Mouse (Mus musculus) limb, embryonic 13.5 days (tissue): Measurements from ENCODE around the gene Eif2b3. TPM values are rescaled to one million over a fixed set of nuclear protein-coding genes. Genes with fewer than 3 reads are reported as not detected.
A peak's percentile ranks its signal among the peaks of the same experiment; 100 is the strongest.

Experiments
- ATAC-seq: fragments of 200-750 bp; cut with Nextera tagmentation; 2 replicates; pipeline ENCODE4 v1.8.0; 2017; ENCODE audit warnings: low read depth, moderate number of reproducible peaks, moderate TSS enrichment; ENCODE audit not compliant: low FRiP score
- H3K27ac ChIP-seq: fragments of 300-500 bp; sonication (generic); 2 replicates; pipeline ENCODE4 v1.5.1; 2015; ENCODE audit warnings: inconsistent platforms, mild to moderate bottlenecking, moderate library complexity
- H3K27me3 ChIP-seq: fragments of 300-500 bp; sonication (generic); 2 replicates; pipeline ENCODE4 v1.6.1; 2015; ENCODE audit warnings: mild to moderate bottlenecking, inconsistent platforms
- H3K36me3 ChIP-seq: fragments of 300-500 bp; sonication (generic); 2 replicates; pipeline ENCODE4 v1.6.1; 2015; ENCODE audit warnings: inconsistent platforms, mild to moderate bottlenecking, moderate library complexity
- H3K4me1 ChIP-seq: fragments of 300-500 bp; sonication (generic); 2 replicates; pipeline ENCODE4 v1.6.1; 2015; ENCODE audit warnings: inconsistent platforms
- H3K4me2 ChIP-seq: fragments of 300-500 bp; sonication (generic); replicated peaks from 2 replicates; pipeline ENCODE4 v1.6.1; 2015; ENCODE audit warnings: inconsistent platforms, mild to moderate bottlenecking, moderate library complexity
- H3K4me3 ChIP-seq: fragments of 300-500 bp; sonication (generic); 2 replicates; pipeline ENCODE4 v1.5.1; 2015; ENCODE audit warnings: moderate library complexity, mild to moderate bottlenecking, inconsistent platforms
- H3K9ac ChIP-seq: fragments of 300-500 bp; sonication (generic); 2 replicates; pipeline ENCODE4 v1.6.1; 2015; ENCODE audit warnings: mild to moderate bottlenecking, inconsistent platforms
- H3K9me3 ChIP-seq: fragments of 300-500 bp; sonication (generic); 2 replicates; pipeline ENCODE4 v1.6.1; 2016; ENCODE audit warnings: inconsistent platforms
- WGBS: fragments of 180-500 bp; shearing (Covaris S2); methylation state at CpG from one replicate; pipeline ENCODE4 v1.1.7; 2015; 5-methylcytosine and 5-hydroxymethylcytosine counted together
- polyA plus RNA-seq: library from polyadenylated mRNA; unstranded; fragments of >200 nt; fragmentation: Nextera tagmentation; extraction: Ambion mirVana; gene quantifications from 2 replicates; pipeline ENCODE4 v1.2.1, GENCODE M21; 2015

The Eif2b3 gene
- polyA plus RNA-seq, 1 experiment from 2014 or later, result 47.0 TPM

DNA sequence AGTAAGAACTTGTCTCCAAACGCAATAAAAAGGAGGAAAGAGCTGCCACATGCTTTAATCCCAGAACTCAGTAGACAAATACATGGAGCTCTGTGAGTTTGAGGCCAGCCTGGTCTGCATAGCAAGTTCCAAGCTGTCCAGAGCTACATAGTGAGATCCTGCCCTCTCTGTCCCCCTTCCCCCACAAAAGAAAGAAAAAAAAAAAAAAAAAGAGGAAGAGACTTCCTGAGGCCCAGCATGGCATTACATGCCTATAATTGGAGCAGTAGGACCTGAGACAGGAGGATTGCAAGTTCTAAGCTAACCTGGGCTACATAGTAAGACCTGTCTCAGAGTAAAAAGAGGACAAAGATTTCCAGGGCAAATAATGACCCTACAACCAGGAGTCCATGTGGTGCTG is 50.4 kb downstream of the Eif2b3 start:
- no peaks in the 10 kb centered on the region for H3K9me3 ChIP-seq
- no peak overlapping the region for H3K27ac ChIP-seq
- H3K9ac ChIP-seq, result no peak overlapping the region
- 93% methylated on average over 1 of the region's 1 CpGs for WGBS
- H3K4me1 ChIP-seq, result no peaks in the 10 kb centered on the region
- no peak for ATAC-seq
- no peak overlapping the region for H3K4me2 ChIP-seq
- no peak overlapping the region for H3K4me3 ChIP-seq
- H3K27me3 ChIP-seq, result no peaks in the 10 kb centered on the region
- peaks cover 88% of the 10 kb centered on the region for H3K36me3 ChIP-seq

DNA sequence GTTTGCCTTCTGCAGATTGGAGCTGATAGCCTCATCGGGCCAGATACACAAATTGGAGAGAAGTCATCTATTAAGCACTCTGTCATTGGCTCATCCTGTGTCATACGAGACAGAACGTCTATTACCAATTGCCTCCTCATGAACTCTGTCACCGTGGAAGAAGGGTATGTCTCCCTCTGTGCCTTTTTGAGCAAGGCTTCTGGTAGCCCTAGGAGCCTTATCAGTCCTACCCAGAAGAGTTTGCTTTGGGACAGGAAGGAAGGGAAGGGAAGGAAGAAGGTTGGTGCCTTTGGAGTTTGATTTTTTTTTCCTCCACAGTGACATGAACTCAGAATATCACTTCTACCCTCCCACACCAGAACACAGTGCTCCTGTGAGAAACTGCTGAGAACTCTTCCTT is 51.4 kb downstream of the Eif2b3 start:
- ATAC-seq, result no peak
- 89% methylated on average over 4 of the region's 4 CpGs for WGBS

DNA sequence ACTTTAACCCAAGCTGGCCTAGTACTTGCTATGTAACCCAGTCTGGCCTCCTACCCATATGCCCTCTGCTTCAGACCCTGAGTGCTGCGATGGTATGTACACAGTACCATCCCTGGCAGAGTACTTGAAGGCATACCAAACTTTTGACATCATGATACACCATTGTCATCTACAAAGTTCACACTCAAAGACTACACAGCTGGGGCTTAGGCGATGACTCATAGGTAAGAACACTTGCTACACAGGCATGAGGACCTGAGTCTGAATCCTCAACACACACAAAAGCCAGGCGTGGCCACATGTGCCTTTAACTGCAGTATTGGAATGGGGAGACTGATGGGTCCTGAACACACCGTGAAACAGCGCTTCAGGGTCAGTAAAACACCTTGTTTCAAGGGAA is 52.0 kb downstream of the Eif2b3 start:
- ATAC-seq, result no peak
- H3K4me3 ChIP-seq, result no peak overlapping the region
- no peaks in the 10 kb centered on the region for H3K27me3 ChIP-seq
- H3K9me3 ChIP-seq, result no peaks in the 10 kb centered on the region
- no peaks in the 10 kb centered on the region for H3K4me1 ChIP-seq
- peaks cover 92% of the 10 kb centered on the region for H3K36me3 ChIP-seq
- 92% methylated on average over 5 of the region's 5 CpGs for WGBS
- H3K27ac ChIP-seq, result no peak overlapping the region
- H3K9ac ChIP-seq, result no peak overlapping the region
- H3K4me2 ChIP-seq, result no peak overlapping the region

More for the DNA sequence above, 51.4 kb downstream of the Eif2b3 start:
- Histone ChIP-seq H3K27ac (no peak overlapping the region), H3K9ac (no peak overlapping the region), H3K4me2 (no peak overlapping the region), H3K27me3 (no peaks in the 10 kb centered on the region), H3K4me1 (no peaks in the 10 kb centered on the region), H3K9me3 (no peaks in the 10 kb centered on the region), H3K36me3 (peaks cover 91% of the 10 kb centered on the region), H3K4me3 (no peak overlapping the region)

DNA sequence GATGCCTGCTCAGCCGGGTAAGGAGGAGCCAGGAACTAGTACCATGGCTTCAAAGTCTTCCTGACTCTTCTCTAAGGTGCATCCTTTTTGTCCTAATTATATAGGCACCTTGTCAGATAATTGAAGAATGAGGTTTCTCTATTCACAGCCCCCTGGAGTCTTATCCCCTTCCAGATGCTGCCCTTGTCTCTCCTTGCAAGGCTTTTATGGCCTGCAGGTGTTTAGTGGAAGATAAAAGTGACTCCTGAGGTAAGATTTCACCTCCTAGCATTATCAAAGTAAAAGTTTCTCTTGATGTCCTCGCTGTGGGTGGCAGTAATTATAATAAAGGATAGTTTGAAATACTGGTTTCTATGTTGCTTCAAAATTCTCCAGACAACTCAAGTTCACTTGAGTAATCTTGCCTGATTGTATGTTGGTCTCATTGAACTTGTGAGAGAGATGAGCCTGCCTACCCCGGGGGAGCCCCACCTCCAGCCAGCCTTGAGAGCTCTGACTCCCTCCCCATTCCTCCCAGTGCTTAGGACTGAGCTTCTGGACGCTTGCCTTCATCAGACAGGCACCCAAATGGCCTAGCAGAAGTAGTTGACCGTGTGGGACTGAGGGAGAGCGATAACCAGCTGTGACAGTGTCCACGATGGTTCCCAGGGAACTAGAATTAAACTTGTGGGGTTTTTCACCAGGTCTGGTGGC is 68.9 kb downstream of the Eif2b3 start:
- Histone ChIP-seq H3K4me2 (no peak overlapping the region), H3K9ac (no peak overlapping the region), H3K27me3 (no peaks in the 10 kb centered on the region), H3K36me3 (peaks cover 27% of the 10 kb centered on the region), H3K4me1 (no peaks in the 10 kb centered on the region), H3K27ac (no peak overlapping the region), H3K9me3 (no peaks in the 10 kb centered on the region), H3K4me3 (no peak overlapping the region)
- WGBS, result 64% methylated on average over 7 of the region's 7 CpGs
- ATAC-seq, result no peak

DNA sequence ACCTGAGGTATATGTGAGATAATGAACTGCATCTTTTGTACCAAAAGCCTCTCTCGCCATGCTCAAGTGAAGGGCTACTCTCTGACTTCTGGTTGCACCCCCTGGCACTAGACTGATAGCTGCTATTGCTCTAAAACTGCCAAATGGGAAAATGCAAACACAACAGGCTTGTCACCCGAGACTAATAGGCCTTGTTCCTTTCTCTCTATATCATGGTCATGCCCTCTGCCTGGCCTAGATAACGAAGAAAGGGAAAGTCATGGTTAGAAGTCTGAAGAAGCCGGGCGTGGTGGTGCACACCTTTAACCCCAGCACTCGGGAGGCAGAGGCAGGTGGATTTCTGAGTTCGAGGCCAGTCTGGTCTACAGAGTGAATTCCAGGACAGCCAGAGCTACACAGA is 71.4 kb downstream of the Eif2b3 start:
- ATAC-seq, result no peak
- no peak overlapping the region for H3K4me2 ChIP-seq
- no peak overlapping the region for H3K9ac ChIP-seq
- H3K36me3 ChIP-seq, result peaks cover 16% of the 10 kb centered on the region
- H3K27ac ChIP-seq, result no peak overlapping the region; the same call in 1 of the 2 replicates
- WGBS, result 82% methylated on average over 7 of the region's 7 CpGs
- H3K4me1 ChIP-seq, result peaks cover 7% of the 10 kb centered on the region
- H3K27me3 ChIP-seq, result no peaks in the 10 kb centered on the region
- H3K4me3 ChIP-seq, result no peak overlapping the region
- no peaks in the 10 kb centered on the region for H3K9me3 ChIP-seq

DNA sequence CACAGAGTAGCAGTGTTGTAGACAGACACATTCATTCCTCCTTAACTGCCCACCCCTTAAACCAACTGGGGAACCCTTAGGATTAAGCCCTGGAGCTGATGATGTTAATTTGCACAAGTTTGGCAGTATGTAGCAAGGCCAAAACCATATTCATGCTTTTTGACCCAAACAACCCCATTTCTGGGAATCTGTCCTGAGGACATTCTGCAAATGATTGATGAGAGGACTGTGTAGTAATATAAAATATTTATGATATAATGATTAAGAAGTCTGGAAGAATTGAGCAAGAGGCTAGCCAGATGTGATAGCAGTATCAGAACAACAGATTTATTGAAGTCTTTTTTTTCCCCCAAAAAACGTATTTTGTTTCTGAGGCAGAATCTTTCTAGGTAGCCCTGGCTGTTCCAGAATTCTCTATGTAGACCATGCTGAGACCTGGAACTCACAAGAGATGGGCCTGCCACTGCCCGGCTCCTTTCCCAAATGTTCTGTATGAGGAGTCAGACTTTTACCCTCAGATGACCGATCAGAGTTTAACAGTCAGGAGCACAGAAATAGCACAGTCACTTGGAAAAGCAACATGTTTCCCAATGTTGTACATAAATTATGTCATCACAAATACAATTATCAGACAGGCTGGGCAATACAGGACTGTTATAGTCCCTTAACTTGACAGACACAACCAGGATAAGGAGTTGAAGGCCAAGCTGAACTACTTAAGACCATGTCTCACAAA is 75.6 kb downstream of the Eif2b3 start:
- Histone ChIP-seq H3K27me3 (no peaks in the 10 kb centered on the region), H3K36me3 (no peaks in the 10 kb centered on the region), H3K4me3 (no peak overlapping the region), H3K4me2 (no peak overlapping the region), H3K27ac (0 out of 2 replicates have a peak overlapping the region, but pooled peaks have one; percentile 15), H3K9me3 (no peaks in the 10 kb centered on the region), H3K4me1 (peaks cover 38% of the 10 kb centered on the region), H3K9ac (no peak overlapping the region)
- ATAC-seq, result no peak
- 68% methylated on average over 3 of the region's 3 CpGs for WGBS

DNA sequence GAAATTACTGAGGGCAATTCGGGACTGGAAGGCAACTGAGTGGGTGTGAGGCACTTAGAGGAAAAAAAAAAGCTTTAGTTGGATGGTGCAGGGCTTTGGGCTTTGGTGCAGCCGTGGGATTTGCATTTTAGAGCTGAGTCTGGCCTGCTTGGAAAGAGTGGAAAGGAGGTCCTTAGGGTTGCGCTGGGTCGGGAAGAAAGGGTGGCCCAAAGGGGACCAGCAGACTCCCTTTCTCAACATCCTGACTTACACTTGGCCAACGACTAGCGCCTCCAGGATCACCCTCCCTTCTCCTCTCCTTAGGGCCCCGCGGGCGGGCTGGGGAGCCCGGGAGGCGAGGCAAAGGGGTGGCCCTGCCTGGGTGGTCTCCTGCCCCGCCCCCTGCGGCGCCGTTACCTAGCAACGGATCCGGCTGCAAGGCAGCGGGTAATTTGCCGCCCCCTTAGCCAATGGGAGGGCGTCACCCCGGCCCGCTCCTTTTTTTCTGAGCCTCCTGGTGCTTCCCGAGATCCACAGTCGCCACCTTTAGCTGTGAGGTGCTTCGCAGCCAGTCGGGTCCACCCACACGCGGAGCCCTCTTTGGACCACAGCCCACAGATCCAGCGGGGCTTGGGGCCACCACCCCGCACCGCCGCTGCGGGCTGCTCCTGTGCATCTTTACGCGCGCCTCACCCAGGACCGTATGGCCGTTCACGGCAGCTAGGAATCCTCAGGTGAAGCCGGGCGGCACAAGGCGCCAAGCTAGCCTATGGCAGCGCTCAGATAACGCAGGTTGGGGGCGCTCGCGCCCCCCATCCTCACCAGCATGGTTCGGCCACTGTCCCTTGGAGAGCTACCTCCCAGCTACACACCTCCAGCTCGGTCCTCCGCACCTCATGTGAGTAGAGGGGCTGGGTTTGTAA is 76.6 kb downstream of the Eif2b3 start, which contains the start of gene Ptch2:
Gene Ptch2, plus strand, starts transcription at position 525 of the 902 bp plus-strand sequence.
- H3K4me3 ChIP-seq, result peak within 1 kb of the TSS; percentile 64
- under 1% methylated on average over 50 of the region's 50 CpGs for WGBS
- H3K4me2 ChIP-seq, result peak within 1 kb of the TSS; percentile 94
- ATAC-seq, result peak; percentile 86
- H3K4me1 ChIP-seq, result peaks cover 38% of the 10 kb centered on the region
- 0 out of 2 replicates have a peak, but pooled peaks cover 3% of the 10 kb centered on the region for H3K36me3 ChIP-seq
- no peaks in the 10 kb centered on the region for H3K27me3 ChIP-seq
- H3K27ac ChIP-seq, result peak within 1 kb of the TSS; percentile 70
- H3K9ac ChIP-seq, result peak within 1 kb of the TSS; percentile 73
- H3K9me3 ChIP-seq, result no peaks in the 10 kb centered on the region

DNA sequence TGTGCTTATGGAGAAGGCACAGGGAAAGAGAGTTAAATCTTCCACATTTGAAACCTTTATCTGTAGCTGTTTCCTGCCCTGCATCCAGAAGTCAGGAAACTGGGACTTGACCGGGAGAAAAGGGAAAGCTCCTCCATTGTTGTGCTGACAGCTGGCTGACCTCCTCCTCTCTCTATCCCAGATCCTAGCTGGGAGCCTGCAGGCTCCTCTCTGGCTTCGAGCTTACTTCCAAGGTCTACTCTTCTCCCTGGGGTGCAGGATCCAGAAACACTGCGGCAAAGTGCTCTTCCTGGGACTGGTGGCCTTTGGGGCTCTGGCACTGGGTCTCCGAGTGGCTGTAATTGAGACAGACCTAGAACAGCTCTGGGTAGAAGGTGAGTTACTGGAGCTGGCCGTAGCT is 77.5 kb downstream of the Eif2b3 start:
- no peaks in the 10 kb centered on the region for H3K9me3 ChIP-seq
- H3K4me2 ChIP-seq, result peak overlapping the region; percentile 94
- WGBS, result 11% methylated on average over 5 of the region's 5 CpGs
- H3K9ac ChIP-seq, result peak overlapping the region; percentile 73
- H3K36me3 ChIP-seq, result 0 out of 2 replicates have a peak, but pooled peaks cover 3% of the 10 kb centered on the region
- H3K27me3 ChIP-seq, result no peaks in the 10 kb centered on the region
- ATAC-seq, result no peak
- peaks cover 43% of the 10 kb centered on the region for H3K4me1 ChIP-seq
- peak overlapping the region; percentile 64 for H3K4me3 ChIP-seq
- H3K27ac ChIP-seq, result peak overlapping the region; percentile 70; the same call in 1 of the 2 replicates

DNA sequence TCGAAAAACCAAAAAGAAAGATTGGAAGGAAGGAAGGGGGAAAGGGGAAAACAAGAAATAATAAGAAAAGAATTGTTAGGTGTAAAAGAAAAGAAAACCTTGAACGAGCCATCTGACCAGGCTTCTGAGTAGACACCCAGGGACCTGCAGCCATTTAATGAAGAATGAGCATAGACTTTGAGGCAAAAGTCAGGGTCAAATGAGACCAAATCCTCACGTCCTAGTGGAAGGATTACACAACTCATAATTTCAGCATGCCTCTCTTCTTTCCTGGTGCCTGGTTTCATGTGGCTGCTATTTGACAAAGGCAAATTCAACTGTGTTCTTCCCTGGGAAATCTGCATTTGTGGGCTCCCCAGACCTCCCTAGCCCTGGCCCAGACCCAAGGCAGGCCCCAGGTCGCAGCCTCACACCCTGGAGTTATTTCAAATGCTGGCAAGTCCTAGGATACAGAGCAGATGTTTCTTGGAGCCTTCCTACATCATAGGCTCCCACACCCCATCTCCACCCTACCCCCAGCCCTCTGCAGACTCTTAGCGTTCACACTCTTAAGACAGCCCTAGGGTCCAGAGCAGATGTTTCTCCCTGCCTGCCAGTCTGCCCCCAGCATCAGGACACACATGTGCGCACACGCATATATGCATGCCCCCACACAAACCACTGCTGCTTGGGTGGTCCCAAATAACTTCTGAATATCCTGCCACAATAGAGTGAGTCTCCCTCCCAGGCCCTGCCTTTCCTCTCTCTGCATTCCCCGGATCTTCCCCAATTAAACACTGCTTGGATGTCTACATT is 79.0 kb downstream of the Eif2b3 start:
- H3K9me3 ChIP-seq, result no peaks in the 10 kb centered on the region
- peak overlapping the region; percentile 39; the same call in 1 of the 2 replicates for H3K27ac ChIP-seq
- peaks cover 46% of the 10 kb centered on the region for H3K4me1 ChIP-seq
- 0 out of 2 replicates have a peak, but pooled peaks cover 3% of the 10 kb centered on the region for H3K36me3 ChIP-seq
- H3K9ac ChIP-seq, result 0 out of 2 replicates have a peak overlapping the region, but pooled peaks have one; percentile 20
- no peaks in the 10 kb centered on the region for H3K27me3 ChIP-seq
- peak; percentile 43; the same call in 1 of the 2 replicates for ATAC-seq
- 43% methylated on average over 8 of the region's 8 CpGs for WGBS
- peak overlapping the region; percentile 64 for H3K4me3 ChIP-seq
- H3K4me2 ChIP-seq, result peak overlapping the region; percentile 94

DNA sequence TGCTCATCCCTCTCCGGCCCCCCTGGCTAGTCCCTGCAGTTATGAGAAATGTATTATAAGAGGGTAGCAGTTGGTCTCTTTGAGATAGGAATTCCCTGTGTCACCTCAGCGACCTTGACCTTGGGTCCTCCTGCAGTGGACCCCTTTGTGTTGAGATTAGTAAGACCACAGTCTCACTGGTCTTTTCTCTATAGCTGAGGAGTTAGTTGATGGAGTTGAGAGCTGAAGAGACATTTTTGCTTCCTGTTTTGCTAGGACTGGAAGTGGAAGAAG is 79.5 kb downstream of the Eif2b3 start:
- H3K36me3 ChIP-seq, result 0 out of 2 replicates have a peak, but pooled peaks cover 3% of the 10 kb centered on the region
- 64% methylated on average over 2 of the region's 2 CpGs for WGBS
- H3K4me1 ChIP-seq, result peaks cover 46% of the 10 kb centered on the region
- ATAC-seq, result no peak
- no peaks in the 10 kb centered on the region for H3K9me3 ChIP-seq
- 0 out of 2 replicates have a peak overlapping the region, but pooled peaks have one; percentile 20 for H3K9ac ChIP-seq
- peak overlapping the region; percentile 94 for H3K4me2 ChIP-seq
- H3K27me3 ChIP-seq, result no peaks in the 10 kb centered on the region
- H3K27ac ChIP-seq, result 0 out of 2 replicates have a peak overlapping the region, but pooled peaks have one; percentile 15
- H3K4me3 ChIP-seq, result no peak overlapping the region

DNA sequence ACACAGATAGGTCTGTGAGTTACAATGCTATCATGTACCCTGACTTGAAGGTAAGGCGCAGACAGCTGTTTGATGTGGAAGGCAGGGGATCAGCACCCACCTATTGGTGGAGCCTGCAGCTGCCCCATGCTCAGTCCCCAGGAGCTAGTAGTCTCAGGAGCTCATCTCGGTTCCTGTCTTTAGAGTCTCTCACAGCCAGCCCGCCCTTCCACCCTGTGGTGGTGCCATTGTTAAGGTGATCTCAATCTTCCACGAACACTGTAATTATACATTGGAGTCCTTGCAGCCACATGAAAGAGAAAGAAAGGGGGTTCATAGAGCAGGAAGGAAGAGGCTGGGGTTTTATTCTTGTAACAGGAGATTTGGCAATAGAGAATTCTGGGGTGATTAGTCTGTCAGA is 80.8 kb downstream of the Eif2b3 start:
- ATAC-seq, result no peak
- 0 out of 2 replicates have a peak, but pooled peaks cover 3% of the 10 kb centered on the region for H3K36me3 ChIP-seq
- H3K4me1 ChIP-seq, result peaks cover 43% of the 10 kb centered on the region
- H3K9ac ChIP-seq, result no peak overlapping the region
- no peaks in the 10 kb centered on the region for H3K9me3 ChIP-seq
- WGBS, result 86% methylated on average over 4 of the region's 4 CpGs
- no peak overlapping the region for H3K4me2 ChIP-seq
- H3K4me3 ChIP-seq, result no peak overlapping the region
- no peaks in the 10 kb centered on the region for H3K27me3 ChIP-seq
- H3K27ac ChIP-seq, result no peak overlapping the region
